Mouse (Mus musculus): ENCODE results near the gene Commd8. TPM values are rescaled to one million over a fixed set of nuclear protein-coding genes. Genes with fewer than 3 reads are reported as not detected.
A peak's percentile ranks its signal among the peaks of the same experiment; 100 is the strongest.

The Commd8 gene
- polyA plus RNA-seq, 1 experiment: 1.2 TPM

- WGBS: 8% methylated on average over 10 of the region's 10 CpGs
- Histone ChIP-seq H3K27ac (ENCODE audit: insufficient read depth, low read depth, low read length) (peak overlapping the region; percentile 5; the same call in 1 of the 2 replicates), H3K27me3 (ENCODE audit: control insufficient read depth, insufficient read depth, low read length) (no peaks in the 10 kb centered on the region), H3K36me3 (ENCODE audit: control insufficient read depth, insufficient read depth, low read length) (no peaks in the 10 kb centered on the region), H3K4me3 (ENCODE audit: low read depth, low read length) (peak overlapping the region; percentile 63), H3K4me1 (ENCODE audit: control insufficient read depth, insufficient read depth, insufficient read length, low read length) (peaks cover 2% of the 10 kb centered on the region; the same call in 1 of the 2 replicates)
- no peak for TF ChIP-seq POLR2A (IDR thresholded peaks at IDR 0.05; ENCODE audit: low read depth, low read length)
- TF ChIP-seq CTCF (IDR thresholded peaks at IDR 0.05; ENCODE audit: extremely low read depth, insufficient read length, insufficient replicate concordance, low read depth, low read length): no peak
Measured at GRCm38 (mm10) chr5:72203734-72204073, 35.7 kb upstream of the Commd8 start.

DNA sequence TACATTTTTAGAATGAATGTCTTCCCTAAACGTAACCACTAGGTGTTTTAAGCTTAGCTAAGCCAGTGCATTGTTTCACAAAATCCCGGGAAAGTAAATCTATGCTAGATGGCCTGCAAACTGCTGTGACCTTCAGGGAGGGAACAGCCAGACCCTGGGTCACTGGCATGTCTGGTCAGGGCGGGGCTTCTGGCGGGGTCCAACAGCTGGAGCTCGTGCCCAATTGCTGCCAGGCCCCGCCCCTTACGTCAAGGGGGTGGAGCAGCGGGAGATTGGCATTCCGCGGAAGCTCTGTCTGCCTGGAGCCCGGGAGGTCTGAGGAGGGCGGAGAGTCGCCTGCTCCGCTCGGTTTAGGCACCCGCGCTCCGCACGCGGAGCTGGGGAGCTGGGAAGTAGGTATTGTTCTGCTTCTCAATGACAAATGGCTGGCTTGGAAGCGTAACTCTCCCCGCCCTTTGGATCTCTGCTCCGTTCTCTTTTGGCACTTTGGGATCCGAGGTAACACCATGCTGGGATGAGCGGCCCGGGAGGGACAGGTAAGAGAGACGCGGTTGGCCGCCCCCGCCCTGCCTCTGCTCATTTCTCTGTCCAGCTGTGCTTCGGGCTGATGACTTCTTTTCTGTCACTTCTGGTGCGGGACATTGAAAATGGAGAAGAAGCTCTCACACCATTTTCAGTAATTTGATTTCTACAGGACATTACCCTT, 35.2 kb upstream of the Commd8 start:
- peak overlapping the region; percentile 5; the same call in 1 of the 2 replicates for H3K27ac ChIP-seq (ENCODE audit: insufficient read depth, low read depth, low read length)
- peak overlapping the region; percentile 63 for H3K4me3 ChIP-seq (ENCODE audit: low read depth, low read length)
- peaks cover 2% of the 10 kb centered on the region; the same call in 1 of the 2 replicates for H3K4me1 ChIP-seq (ENCODE audit: control insufficient read depth, insufficient read depth, insufficient read length, low read length)
- H3K36me3 ChIP-seq (ENCODE audit: control insufficient read depth, insufficient read depth, low read length): no peaks in the 10 kb centered on the region
- H3K27me3 ChIP-seq (ENCODE audit: control insufficient read depth, insufficient read depth, low read length): no peaks in the 10 kb centered on the region
- TF ChIP-seq POLR2A (IDR thresholded peaks at IDR 0.05; ENCODE audit: low read depth, low read length) (peak; percentile 84), CTCF (IDR thresholded peaks at IDR 0.05; ENCODE audit: extremely low read depth, insufficient read length, insufficient replicate concordance, low read depth, low read length) (no peak)
- WGBS: 1% methylated on average over 32 of the region's 32 CpGs

GRCm38 (mm10) chr5:72202016-72202415, 34.0 kb upstream of the Commd8 start:
- 70% methylated on average over 10 of the region's 10 CpGs for WGBS
- no peak overlapping the region for H3K4me3 ChIP-seq (ENCODE audit: low read depth, low read length)
- H3K27me3 ChIP-seq (ENCODE audit: control insufficient read depth, insufficient read depth, low read length): no peaks in the 10 kb centered on the region
- peaks cover 2% of the 10 kb centered on the region; the same call in 1 of the 2 replicates for H3K4me1 ChIP-seq (ENCODE audit: control insufficient read depth, insufficient read depth, insufficient read length, low read length)
- no peak for TF ChIP-seq POLR2A (IDR thresholded peaks at IDR 0.05; ENCODE audit: low read depth, low read length)
- no peak for TF ChIP-seq CTCF (IDR thresholded peaks at IDR 0.05; ENCODE audit: extremely low read depth, insufficient read length, insufficient replicate concordance, low read depth, low read length)
- no peak overlapping the region for H3K27ac ChIP-seq (ENCODE audit: insufficient read depth, low read depth, low read length)
- no peaks in the 10 kb centered on the region for H3K36me3 ChIP-seq (ENCODE audit: control insufficient read depth, insufficient read depth, low read length)

DNA sequence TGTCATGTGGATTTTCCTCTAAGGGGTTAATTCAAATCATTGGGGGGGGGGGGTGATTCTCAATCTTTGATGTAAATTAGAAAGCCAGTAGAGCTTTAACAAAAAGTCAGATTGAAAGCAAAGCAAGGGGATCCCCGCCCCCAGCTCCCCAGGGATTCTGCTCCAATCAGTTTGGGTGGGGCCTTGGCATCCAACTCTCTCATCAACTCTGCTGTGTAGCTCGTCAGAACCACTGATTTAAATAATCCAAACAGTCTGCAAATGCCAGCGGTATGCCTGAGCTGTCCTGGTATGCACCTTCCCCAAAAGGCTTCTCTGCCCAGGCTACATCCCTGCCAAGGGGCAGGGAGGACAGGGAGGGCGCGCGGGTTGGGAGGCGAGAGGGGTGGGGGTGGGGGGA, 33.6 kb upstream of the Commd8 start:
- TF ChIP-seq POLR2A (IDR thresholded peaks at IDR 0.05; ENCODE audit: low read depth, low read length) (no peak), CTCF (IDR thresholded peaks at IDR 0.05; ENCODE audit: extremely low read depth, insufficient read length, insufficient replicate concordance, low read depth, low read length) (no peak)
- peaks cover 2% of the 10 kb centered on the region; the same call in 1 of the 2 replicates for H3K4me1 ChIP-seq (ENCODE audit: control insufficient read depth, insufficient read depth, insufficient read length, low read length)
- no peak overlapping the region for H3K27ac ChIP-seq (ENCODE audit: insufficient read depth, low read depth, low read length)
- H3K27me3 ChIP-seq (ENCODE audit: control insufficient read depth, insufficient read depth, low read length): no peaks in the 10 kb centered on the region
- WGBS: 61% methylated on average over 7 of the region's 7 CpGs
- no peaks in the 10 kb centered on the region for H3K36me3 ChIP-seq (ENCODE audit: control insufficient read depth, insufficient read depth, low read length)
- no peak overlapping the region for H3K4me3 ChIP-seq (ENCODE audit: low read depth, low read length)

GRCm38 (mm10) chr5:72195442-72195841, 27.5 kb upstream of the Commd8 start:
- TF ChIP-seq POLR2A (IDR thresholded peaks at IDR 0.05; ENCODE audit: low read depth, low read length): no peak
- TF ChIP-seq CTCF (IDR thresholded peaks at IDR 0.05; ENCODE audit: extremely low read depth, insufficient read length, insufficient replicate concordance, low read depth, low read length): no peak
- Histone ChIP-seq H3K4me1 (ENCODE audit: control insufficient read depth, insufficient read depth, insufficient read length, low read length) (no peaks in the 10 kb centered on the region), H3K27ac (ENCODE audit: insufficient read depth, low read depth, low read length) (no peak overlapping the region), H3K36me3 (ENCODE audit: control insufficient read depth, insufficient read depth, low read length) (no peaks in the 10 kb centered on the region), H3K4me3 (ENCODE audit: low read depth, low read length) (no peak overlapping the region), H3K27me3 (ENCODE audit: control insufficient read depth, insufficient read depth, low read length) (no peaks in the 10 kb centered on the region)
- 77% methylated on average over 1 of the region's 1 CpGs for WGBS

DNA sequence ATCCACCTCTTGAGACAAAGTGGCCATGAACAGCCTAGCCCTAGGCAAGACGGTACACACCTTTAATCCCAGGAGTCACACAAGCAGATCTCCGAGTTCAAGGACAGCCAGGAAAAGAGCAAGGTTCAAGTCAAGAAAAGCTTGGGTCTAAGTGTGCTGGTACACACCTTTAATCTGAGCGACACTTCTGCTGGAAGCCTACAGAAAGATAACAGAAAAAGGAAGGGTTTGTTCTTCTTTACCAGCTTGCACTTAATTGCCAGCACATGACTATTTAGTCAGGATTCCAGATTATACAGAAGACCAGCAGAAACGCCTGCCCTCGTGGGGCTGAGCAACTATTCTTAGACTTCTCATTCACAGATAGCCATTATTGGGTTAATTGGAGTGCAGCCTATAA, 23.9 kb upstream of the Commd8 start:
- WGBS: 52% methylated on average over 5 of the region's 5 CpGs
- no peaks in the 10 kb centered on the region for H3K4me1 ChIP-seq (ENCODE audit: control insufficient read depth, insufficient read depth, insufficient read length, low read length)
- H3K36me3 ChIP-seq (ENCODE audit: control insufficient read depth, insufficient read depth, low read length): no peaks in the 10 kb centered on the region
- no peak overlapping the region for H3K27ac ChIP-seq (ENCODE audit: insufficient read depth, low read depth, low read length)
- H3K27me3 ChIP-seq (ENCODE audit: control insufficient read depth, insufficient read depth, low read length): no peaks in the 10 kb centered on the region
- TF ChIP-seq POLR2A (IDR thresholded peaks at IDR 0.05; ENCODE audit: low read depth, low read length) (no peak), CTCF (IDR thresholded peaks at IDR 0.05; ENCODE audit: extremely low read depth, insufficient read length, insufficient replicate concordance, low read depth, low read length) (no peak)
- no peak overlapping the region for H3K4me3 ChIP-seq (ENCODE audit: low read depth, low read length)

DNA sequence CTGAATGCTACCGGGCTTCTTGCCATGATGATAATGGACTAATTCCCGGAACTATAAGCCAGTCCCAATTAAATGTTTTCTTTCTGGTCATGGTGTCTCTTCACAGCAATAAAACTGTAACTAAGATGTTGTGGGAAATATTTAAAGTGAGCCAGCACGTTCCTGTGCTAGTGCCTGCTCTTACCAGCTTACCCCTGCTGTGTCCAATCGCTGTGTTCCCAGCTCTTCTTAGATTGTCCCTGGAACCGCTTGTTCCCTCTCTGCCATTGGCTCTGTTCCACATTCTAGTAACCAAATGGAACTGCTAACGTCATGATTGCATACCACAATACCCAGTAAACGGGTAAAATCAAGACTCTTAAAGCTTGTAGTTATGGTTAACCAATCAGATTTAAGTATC, 23.2 kb upstream of the Commd8 start:
- 80% methylated on average over 7 of the region's 7 CpGs for WGBS
- H3K4me1 ChIP-seq (ENCODE audit: control insufficient read depth, insufficient read depth, insufficient read length, low read length): no peaks in the 10 kb centered on the region
- H3K27ac ChIP-seq (ENCODE audit: insufficient read depth, low read depth, low read length): no peak overlapping the region
- TF ChIP-seq POLR2A (IDR thresholded peaks at IDR 0.05; ENCODE audit: low read depth, low read length): no peak
- no peak for TF ChIP-seq CTCF (IDR thresholded peaks at IDR 0.05; ENCODE audit: extremely low read depth, insufficient read length, insufficient replicate concordance, low read depth, low read length)
- no peaks in the 10 kb centered on the region for H3K27me3 ChIP-seq (ENCODE audit: control insufficient read depth, insufficient read depth, low read length)
- no peak overlapping the region for H3K4me3 ChIP-seq (ENCODE audit: low read depth, low read length)
- H3K36me3 ChIP-seq (ENCODE audit: control insufficient read depth, insufficient read depth, low read length): no peaks in the 10 kb centered on the region

Data from small intestine, adult 2 months (tissue).